Mouse (Mus musculus) kidney, adult 2 months (tissue): ENCODE data around the gene Mecom.

Experiments used
- CTCF ChIP-seq: fragments of 200-500 bp; conservative IDR thresholded peaks from 2 replicates; pipeline ENCODE4 v1.5.1; 2011; ENCODE audit warnings: low read depth, mild to moderate bottlenecking, control low read depth, low read length, moderate library complexity, mixed read lengths; ENCODE audit not compliant: insufficient read depth, insufficient read length
- POLR2A ChIP-seq: fragments of 200-500 bp; IDR thresholded peaks from one replicate; pipeline ENCODE4 v1.6.1; 2011; ENCODE audit warnings: low read depth, low read length, control low read depth

- TF ChIP-seq CTCF: peak; percentile 37; the same call in 1 of the 2 replicates
- TF ChIP-seq POLR2A: no peak
Measured at GRCm38 (mm10) chr3:30592418-30592853, 44.6 kb upstream of the Mecom start.
